ENCODE assay signal across 8 mouse cellular contexts in the genomic region with DNA sequence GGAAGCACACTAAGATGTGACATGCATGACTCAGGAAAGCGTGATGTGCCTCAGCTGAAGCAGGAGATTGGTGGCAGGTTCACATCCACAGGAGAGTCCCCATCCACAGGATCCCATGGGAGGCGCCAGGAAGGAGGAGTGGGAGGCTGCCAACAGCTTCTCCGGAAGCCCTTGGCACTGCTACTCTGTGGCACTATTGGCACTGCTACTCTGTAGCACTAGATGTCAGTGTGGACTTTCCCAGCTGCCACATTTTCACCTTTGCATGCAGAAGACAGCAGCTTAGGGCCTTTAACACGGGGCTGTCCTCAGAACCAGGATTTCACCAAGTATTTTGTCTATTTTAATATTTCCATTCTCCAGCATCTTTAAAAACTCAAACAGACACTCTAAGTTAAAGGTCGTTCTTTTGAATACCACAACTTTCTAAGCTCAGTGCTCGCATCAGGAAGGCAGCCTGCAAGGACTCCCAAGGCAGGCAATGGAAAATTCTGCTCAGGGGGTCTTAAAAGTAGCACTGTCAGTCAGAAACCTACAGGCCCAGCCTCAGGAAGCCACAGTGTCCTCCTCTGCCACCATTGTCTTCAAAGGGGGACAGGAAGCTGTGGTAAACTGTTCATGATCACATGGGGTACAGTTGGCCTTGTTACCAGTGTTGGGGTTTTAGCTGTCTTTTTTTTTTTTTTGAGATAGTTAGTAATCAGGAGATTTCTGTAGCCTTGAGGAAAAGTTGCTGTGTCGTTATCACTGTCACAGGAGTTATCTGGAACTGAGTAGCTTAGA. TPM values are rescaled to one million over a fixed set of nuclear protein-coding genes. Genes with fewer than 3 reads are reported as not detected.
DNase-seq lines count a peak whose midpoint lies in the region; ATAC-seq lines count a peak whose summit lies in the region.

No protein-coding gene starts in this region.

- H3K9ac ChIP-seq in liver, embryonic 16.5 days (ENCODE audit: low read depth, low read length), result no peak overlapping the region

- no peak overlapping the region for H3K4me3 ChIP-seq in liver, embryonic 16.5 days (ENCODE audit: low read depth, low read length)

- no peak overlapping the region for H3K27ac ChIP-seq in liver, embryonic 16.5 days (ENCODE audit: low read length)

- H3K4me2 ChIP-seq in liver, embryonic 16.5 days (ENCODE audit: low read depth, low read length), result no peak overlapping the region

- 36% methylated on average over 7 of the region's 7 CpGs for WGBS in liver, embryonic 16.5 days (ENCODE audit: insufficient replicate concordance)

- 0 out of 2 replicates have a peak, but pooled peaks have one; percentile 13 for ATAC-seq in liver, embryonic 16.5 days (ENCODE audit: low read depth)

- peaks cover 2% of the 10 kb centered on the region for H3K4me1 ChIP-seq in liver, embryonic 16.5 days (ENCODE audit: control insufficient read depth, low read depth, low read length)

- DNase-seq in left cerebral cortex, adult 11 months (ENCODE audit: low spot score), result peak; percentile 41
- DNase-seq in left cerebral cortex, adult 8-10 months (ENCODE audit: low spot score in 2 of 2), result no peak
- DNase-seq in Muller cell, postnatal 12 days (ENCODE audit: inconsistent ontology term), result peak; percentile 35
- peak; percentile 53 for DNase-seq in cerebellum, adult 8-10 months
- peak; percentile 78 for DNase-seq in induced T-regulatory cell, adult 2 months (ENCODE audit: low read depth)
- DNase-seq in right cerebral cortex, postnatal 4 days, result peak; percentile 29
- no peak for DNase-seq in urinary bladder, adult 2 months (ENCODE audit: low spot score)

- H3K36me3 ChIP-seq in liver, embryonic 16.5 days (ENCODE audit: control insufficient read depth, insufficient read depth), result no peaks in the 10 kb centered on the region

- no peaks in the 10 kb centered on the region for H3K27me3 ChIP-seq in liver, embryonic 16.5 days (ENCODE audit: control insufficient read depth, insufficient read depth, low read depth, low read length)

- H3K9me3 ChIP-seq in liver, embryonic 16.5 days (replicated peaks; ENCODE audit: control insufficient read depth, low read length), result no peaks in the 10 kb centered on the region

RNA-seq across cellular contexts. Expression of gene Znrf2, which starts 7.0 kb away (rescaled TPM):
- total RNA-seq in left cerebral cortex, adult 8-10 months (2022), result 10 to 100 TPM; 13.6 to 18.4 (median 15.2) TPM
- polyA plus RNA-seq in liver, embryonic 16.5 days (2015; fragmentation: Nextera tagmentation; extraction: Ambion mirVana), result 1.8 and 2.1 TPM in 2 replicates
- 10.4 and 12.0 TPM in 2 replicates for polyA plus RNA-seq in urinary bladder, adult 2 months (2012; rRNA removed)

Comparison
In these comparisons a context has a peak if more than half of its experiments do, and no peak if none do; other contexts are left out.
1. DNase-seq: peak in left cerebral cortex, adult 11 months (single experiment), Muller cell, postnatal 12 days (single experiment), cerebellum, adult 8-10 months (single experiment), induced T-regulatory cell, adult 2 months (single experiment) and right cerebral cortex, postnatal 4 days (single experiment); none in left cerebral cortex, adult 8-10 months (0 of 2) and urinary bladder, adult 2 months (single experiment).